Mouse (Mus musculus) intestine, embryonic 14.5 days (tissue): ENCODE results near the gene Nav2. TPM values are rescaled to one million over a fixed set of nuclear protein-coding genes. Genes with fewer than 3 reads are reported as not detected.

Source experiments
- ATAC-seq: fragments of 200-750 bp; cut with Nextera tagmentation; replicated peaks from 2 replicates; pipeline ENCODE4 v1.8.0; 2017; ENCODE audit warnings: low read depth, moderate number of reproducible peaks, moderate TSS enrichment, moderate library complexity; ENCODE audit not compliant: low FRiP score, low TSS enrichment
- DNase-seq: peaks from one replicate; pipeline ENCODE4 v3.0.0-alpha.2; 2018; ENCODE audit warnings: low spot score
- H3K27ac ChIP-seq: fragments of 300-500 bp; sonication (generic); 2 replicates; pipeline ENCODE4 v1.5.1; 2014; ENCODE audit warnings: low read depth, mild to moderate bottlenecking, control low read depth
- H3K27me3 ChIP-seq: fragments of 300-500 bp; sonication (generic); replicated peaks from 2 replicates; pipeline ENCODE4 v1.6.1; 2014; ENCODE audit warnings: low read length, control low read depth; ENCODE audit not compliant: control insufficient read depth, insufficient read depth
- H3K36me3 ChIP-seq: fragments of 300-500 bp; sonication (generic); 2 replicates; pipeline ENCODE4 v1.6.1; 2014; ENCODE audit warnings: low read length, control low read depth; ENCODE audit not compliant: control insufficient read depth, insufficient read depth
- H3K4me1 ChIP-seq: fragments of 300-500 bp; sonication (generic); replicated peaks from 2 replicates; pipeline ENCODE4 v1.6.1; 2014; ENCODE audit warnings: low read length, control low read depth, mixed read lengths; ENCODE audit not compliant: control insufficient read depth, insufficient read depth
- H3K4me2 ChIP-seq: fragments of 300-500 bp; sonication (generic); 2 replicates; pipeline ENCODE4 v1.6.1; 2014; ENCODE audit warnings: low read length
- H3K4me3 ChIP-seq: fragments of 300-500 bp; sonication (generic); 2 replicates; pipeline ENCODE4 v1.5.1; 2014; ENCODE audit warnings: low read depth, low read length, control low read depth, mixed read lengths
- H3K9ac ChIP-seq: fragments of 300-500 bp; sonication (generic); 2 replicates; pipeline ENCODE4 v1.6.1; 2014; ENCODE audit warnings: mild to moderate bottlenecking, low read length
- H3K9me3 ChIP-seq: fragments of 300-500 bp; sonication (generic); 2 replicates; pipeline ENCODE4 v1.6.1; 2016; ENCODE audit warnings: low read length, control low read depth; ENCODE audit not compliant: control insufficient read depth
- WGBS: fragments of 180-500 bp; shearing (Covaris S2); extraction: QIAGEN DNeasy Blood & Tissue Kit; methylation state at CpG from one replicate; pipeline ENCODE4 v1.1.7; 2014; 5-methylcytosine and 5-hydroxymethylcytosine counted together
- polyA plus RNA-seq: library from polyadenylated mRNA; unstranded; fragments of >200 nt; fragmentation: Nextera tagmentation; extraction: Ambion mirVana; gene quantifications from 2 replicates; pipeline ENCODE4 v1.2.1, GENCODE M21; 2014

Gene Nav2
- polyA plus RNA-seq, 1 experiment from 2014 or later, result 31.5 TPM

DNA sequence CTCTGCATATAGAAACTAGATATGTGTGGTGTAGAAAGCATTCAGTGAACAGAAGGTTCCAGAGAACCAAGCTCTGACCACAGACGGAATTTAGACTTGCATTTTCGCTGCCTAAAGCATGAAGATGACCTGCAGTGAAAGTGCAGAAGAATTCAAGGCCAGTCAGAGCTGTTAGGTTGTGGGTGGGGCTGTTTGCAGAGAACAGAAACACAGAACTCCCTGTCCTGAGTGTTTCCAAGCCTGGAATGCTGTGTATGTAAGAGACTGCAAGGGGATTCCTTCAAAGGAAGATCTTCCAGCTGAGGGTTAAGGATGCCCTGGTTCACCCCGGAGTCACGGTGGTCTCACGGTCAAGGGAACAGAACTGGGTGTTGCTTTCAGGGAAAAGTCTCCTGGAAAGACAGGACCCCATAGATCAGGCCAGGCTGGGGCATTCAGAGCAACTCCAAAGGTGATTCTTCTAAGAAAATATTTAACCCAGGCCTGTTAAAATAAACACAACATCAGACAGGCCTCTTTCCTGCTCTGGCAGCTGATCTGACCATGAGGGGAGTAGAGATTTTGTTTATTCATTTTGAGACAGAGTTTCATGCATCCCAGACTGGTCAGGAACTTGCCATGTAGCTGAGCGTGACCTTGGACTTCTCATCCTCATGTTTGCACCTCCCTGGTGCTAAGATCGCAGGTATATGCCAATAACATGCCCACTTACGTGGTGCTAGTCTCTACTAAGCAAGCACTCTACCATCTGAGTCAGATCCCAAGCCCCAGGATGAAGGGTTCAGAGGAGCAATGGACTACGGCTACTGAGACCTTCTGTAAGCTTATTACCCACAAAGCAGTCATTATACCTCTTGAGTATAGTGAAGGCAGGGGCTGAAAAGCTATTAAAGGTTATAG is 568.8 kb downstream of the Nav2 start:
- ATAC-seq, result no peak
- Histone ChIP-seq H3K36me3 (peaks cover 38% of the 10 kb centered on the region), H3K9me3 (no peaks in the 10 kb centered on the region), H3K4me2 (no peak overlapping the region), H3K4me1 (peaks cover 19% of the 10 kb centered on the region), H3K27me3 (no peaks in the 10 kb centered on the region), H3K27ac (peak overlapping the region; percentile 51), H3K9ac (no peak overlapping the region), H3K4me3 (no peak overlapping the region)
- DNase-seq, result no peak
- WGBS, result 25% methylated on average over 9 of the region's 9 CpGs

GRCm38 (mm10) chr7:49477976-49478349 is 569.4 kb downstream of the Nav2 start:
- Histone ChIP-seq H3K4me3 (no peak overlapping the region), H3K36me3 (peaks cover 32% of the 10 kb centered on the region), H3K27ac (peak overlapping the region; percentile 51; the same call in 1 of the 2 replicates), H3K9ac (no peak overlapping the region), H3K4me2 (no peak overlapping the region), H3K9me3 (no peaks in the 10 kb centered on the region), H3K27me3 (no peaks in the 10 kb centered on the region), H3K4me1 (peaks cover 19% of the 10 kb centered on the region)
- ATAC-seq (no peak), DNase-seq (no peak)
- 13% methylated on average over 7 of the region's 7 CpGs for WGBS

DNA sequence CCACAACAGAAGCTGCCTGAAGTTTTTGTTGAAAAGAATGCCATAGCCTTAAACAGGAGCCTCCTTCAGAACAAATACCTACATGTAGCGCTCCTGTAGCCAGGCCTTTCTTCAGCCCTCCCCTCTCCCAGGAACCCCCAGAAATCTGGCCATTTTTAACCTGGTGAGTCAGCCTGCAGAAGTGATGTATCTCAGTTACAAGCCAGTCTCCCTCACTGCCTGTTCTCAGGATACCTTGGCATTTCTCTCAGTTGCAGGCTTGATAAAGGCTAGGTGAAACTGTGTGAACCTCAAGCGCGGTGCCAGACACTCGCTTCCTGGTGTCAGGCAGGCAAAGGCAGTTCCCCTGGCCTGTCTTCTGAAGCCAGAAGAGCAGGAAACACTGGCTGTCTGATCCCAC is 570.4 kb downstream of the Nav2 start:
- no peak for DNase-seq
- Histone ChIP-seq H3K9me3 (no peaks in the 10 kb centered on the region), H3K27me3 (no peaks in the 10 kb centered on the region), H3K9ac (no peak overlapping the region), H3K4me3 (no peak overlapping the region), H3K4me1 (peaks cover 19% of the 10 kb centered on the region), H3K4me2 (no peak overlapping the region), H3K27ac (no peak overlapping the region), H3K36me3 (peaks cover 23% of the 10 kb centered on the region)
- WGBS, result 80% methylated on average over 4 of the region's 4 CpGs
- ATAC-seq, result no peak

DNA sequence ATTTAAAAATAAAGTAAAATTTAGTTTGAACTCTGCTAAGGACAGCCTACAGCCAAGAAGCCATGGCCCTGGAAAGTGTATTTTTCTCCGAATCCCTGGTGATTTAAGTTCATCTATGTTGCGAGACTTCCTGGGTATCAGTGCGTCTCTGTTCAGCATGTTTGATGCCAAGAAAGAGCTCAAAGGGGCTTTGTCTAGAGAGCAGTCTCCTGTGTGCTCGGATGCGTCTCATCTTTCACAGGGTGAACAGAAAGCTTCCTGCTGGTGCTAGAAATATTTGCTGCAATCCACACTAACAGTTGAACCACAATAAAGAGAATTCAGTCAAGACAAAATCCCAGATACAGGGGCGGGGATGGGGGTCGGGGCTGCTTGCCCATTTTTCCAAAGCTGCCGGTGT is 572.4 kb downstream of the Nav2 start:
- Histone ChIP-seq H3K9ac (no peak overlapping the region), H3K27me3 (no peaks in the 10 kb centered on the region), H3K4me2 (no peak overlapping the region), H3K4me1 (peaks cover 23% of the 10 kb centered on the region), H3K9me3 (no peaks in the 10 kb centered on the region), H3K36me3 (peaks cover 6% of the 10 kb centered on the region; the same call in 1 of the 2 replicates), H3K27ac (no peak overlapping the region), H3K4me3 (no peak overlapping the region)
- DNase-seq, result no peak
- WGBS, result 67% methylated on average over 8 of the region's 8 CpGs
- no peak for ATAC-seq

DNA sequence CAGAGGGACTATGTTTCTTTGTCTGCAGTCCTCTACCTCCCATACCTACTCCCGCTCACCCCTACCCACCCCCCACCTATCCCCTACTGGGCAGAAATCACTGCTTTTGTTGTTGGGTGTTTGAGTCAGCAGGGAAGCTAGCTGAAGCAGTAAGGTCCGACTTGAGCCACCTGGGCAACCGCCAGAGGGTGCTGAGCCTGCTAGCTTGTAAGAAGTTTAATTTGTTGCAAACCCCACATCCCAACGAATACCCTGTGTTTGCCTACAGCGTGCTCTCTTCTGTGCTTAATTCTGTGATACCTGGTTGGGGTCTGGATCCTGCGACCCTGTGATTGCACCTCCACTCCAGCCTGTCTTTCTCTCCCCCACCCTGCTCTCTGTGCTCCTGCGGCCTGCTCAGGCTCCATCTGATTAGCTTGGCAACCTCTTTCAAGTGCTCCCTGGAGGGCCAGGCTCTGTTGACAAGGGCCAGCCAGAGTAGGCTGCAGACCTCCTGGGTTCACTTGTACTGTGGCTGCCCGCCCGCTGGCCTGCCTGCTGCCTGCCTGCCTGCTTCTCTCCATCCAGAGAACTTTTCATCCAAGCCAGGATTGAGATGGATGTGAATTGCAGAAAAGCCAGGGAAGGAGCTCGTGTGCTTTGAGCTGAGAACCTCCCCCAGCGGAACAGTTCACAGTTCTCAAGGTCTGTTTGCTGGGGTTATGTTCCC is 575.7 kb downstream of the Nav2 start:
- Histone ChIP-seq H3K36me3 (0 out of 2 replicates have a peak, but pooled peaks cover 4% of the 10 kb centered on the region), H3K4me2 (no peak overlapping the region), H3K4me1 (peaks cover 9% of the 10 kb centered on the region; the same call in 1 of the 2 replicates), H3K27me3 (no peaks in the 10 kb centered on the region), H3K27ac (no peak overlapping the region), H3K9ac (no peak overlapping the region), H3K4me3 (no peak overlapping the region), H3K9me3 (no peaks in the 10 kb centered on the region)
- WGBS, result 25% methylated on average over 11 of the region's 11 CpGs
- ATAC-seq (no peak), DNase-seq (no peak)

GRCm38 (mm10) chr7:49485292-49485847 is 576.9 kb downstream of the Nav2 start:
- H3K4me3 ChIP-seq, result no peak overlapping the region
- no peak overlapping the region for H3K4me2 ChIP-seq
- DNase-seq (no peak), ATAC-seq (no peak)
- 0 out of 2 replicates have a peak, but pooled peaks cover 4% of the 10 kb centered on the region for H3K36me3 ChIP-seq
- H3K27me3 ChIP-seq, result no peaks in the 10 kb centered on the region
- H3K9me3 ChIP-seq, result no peaks in the 10 kb centered on the region
- H3K4me1 ChIP-seq, result peaks cover 9% of the 10 kb centered on the region; the same call in 1 of the 2 replicates
- H3K9ac ChIP-seq, result no peak overlapping the region
- no peak overlapping the region for H3K27ac ChIP-seq
- WGBS, result 49% methylated on average over 9 of the region's 9 CpGs

GRCm38 (mm10) chr7:49487347-49487746 is 578.8 kb downstream of the Nav2 start:
- no peak overlapping the region for H3K9ac ChIP-seq
- WGBS, result 87% methylated on average over 2 of the region's 2 CpGs
- H3K4me2 ChIP-seq, result no peak overlapping the region
- H3K9me3 ChIP-seq, result no peaks in the 10 kb centered on the region
- no peaks in the 10 kb centered on the region for H3K27me3 ChIP-seq
- ATAC-seq, result no peak
- no peak overlapping the region for H3K27ac ChIP-seq
- DNase-seq, result no peak
- H3K4me1 ChIP-seq, result peaks cover 9% of the 10 kb centered on the region; the same call in 1 of the 2 replicates
- H3K36me3 ChIP-seq, result peaks cover 16% of the 10 kb centered on the region
- no peak overlapping the region for H3K4me3 ChIP-seq

DNA sequence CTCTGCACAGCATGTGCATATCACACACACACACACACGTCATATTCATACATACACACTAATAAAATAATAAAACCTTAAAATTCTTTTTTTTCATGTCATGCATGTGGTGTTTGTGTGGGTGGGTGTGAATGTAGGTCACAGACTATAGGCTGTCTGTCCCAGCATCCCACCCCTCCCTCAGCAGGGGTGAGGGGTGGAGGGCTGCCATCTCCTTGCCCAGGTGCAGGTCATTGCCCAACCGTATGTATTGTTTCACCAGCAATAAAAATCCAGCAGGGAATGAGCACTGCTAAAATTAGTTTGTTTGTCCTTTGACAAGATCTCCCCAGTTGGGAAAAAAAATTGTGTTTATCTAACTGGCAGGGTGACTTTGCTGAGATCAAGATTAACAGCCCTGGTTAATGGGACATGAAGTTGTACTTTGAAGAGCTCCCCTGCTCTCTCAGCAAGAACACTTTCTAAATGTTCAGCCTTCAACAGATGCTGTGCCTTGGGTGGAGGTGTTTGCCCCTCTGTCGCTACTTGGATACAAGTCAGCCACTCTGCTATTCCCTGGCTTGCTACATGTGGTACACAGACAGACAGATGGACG is 580.1 kb downstream of the Nav2 start:
- peaks cover 27% of the 10 kb centered on the region for H3K36me3 ChIP-seq
- peaks cover 9% of the 10 kb centered on the region; the same call in 1 of the 2 replicates for H3K4me1 ChIP-seq
- no peak overlapping the region for H3K9ac ChIP-seq
- H3K27ac ChIP-seq, result no peak overlapping the region
- H3K9me3 ChIP-seq, result no peaks in the 10 kb centered on the region
- no peak overlapping the region for H3K4me2 ChIP-seq
- ATAC-seq (0 out of 2 replicates have a peak, but pooled peaks have one; percentile 34), DNase-seq (no peak)
- whole genome bisulfite sequencing, result 45% methylated on average over 4 of the region's 4 CpGs
- no peak overlapping the region for H3K4me3 ChIP-seq
- H3K27me3 ChIP-seq, result no peaks in the 10 kb centered on the region
